Mouse (Mus musculus) stomach, postnatal 0 days (tissue): ENCODE data around the gene Rag2.

ENCODE experiments used
- CTCF ChIP-seq: IDR thresholded peaks from 2 replicates; pipeline ENCODE4 v1.5.1; 2016; ENCODE audit warnings: antibody characterized with exemption, low read depth, mild to moderate bottlenecking, moderate library complexity
- EP300 ChIP-seq: optimal IDR thresholded peaks from 2 replicates; pipeline ENCODE3; 2016; ENCODE audit warnings: antibody characterized with exemption

- TF ChIP-seq CTCF: no peak
- TF ChIP-seq EP300: no peak
These were observed 44.2 kb downstream of the Rag2 start for GRCm38 (mm10) chr2:101668751-101669150.
